Mouse (Mus musculus): ENCODE measurements around the gene Ski.
A peak's percentile ranks its signal among the peaks of the same experiment; 100 is the strongest.

Gene Ski

GRCm38 (mm10) chr4:155171961-155172533, 50.3 kb downstream of the Ski start:
- Histone ChIP-seq H3K27me3 (ENCODE audit: insufficient read depth, low read length) (no peaks in the 10 kb centered on the region), H3K4me1 (replicated peaks; ENCODE audit: low read depth, low read length) (peaks cover 100% of the 10 kb centered on the region), H3K36me3 (ENCODE audit: insufficient read depth, low read length) (peaks cover 26% of the 10 kb centered on the region), H3K9me3 (ENCODE audit: low read length) (no peaks in the 10 kb centered on the region), H3K4me3 (replicated peaks; ENCODE audit: low read length) (peak overlapping the region; percentile 56)
- TF ChIP-seq POU5F1 (IDR thresholded peaks at IDR 0.05; ENCODE audit: borderline replicate concordance, low read length), result no peak
- no peak for TF ChIP-seq NANOG (IDR thresholded peaks at IDR 0.05; ENCODE audit: borderline replicate concordance, low read length)
- TF ChIP-seq CTCF (conservative IDR thresholded peaks at IDR 0.05; ENCODE audit: low read length), result no peak

GRCm38 (mm10) chr4:155170614-155171212, 51.7 kb downstream of the Ski start:
- no peak for TF ChIP-seq POU5F1 (IDR thresholded peaks at IDR 0.05; ENCODE audit: borderline replicate concordance, low read length)
- TF ChIP-seq CTCF (conservative IDR thresholded peaks at IDR 0.05; ENCODE audit: low read length), result no peak
- TF ChIP-seq NANOG (IDR thresholded peaks at IDR 0.05; ENCODE audit: borderline replicate concordance, low read length), result no peak
- Histone ChIP-seq H3K4me1 (replicated peaks; ENCODE audit: low read depth, low read length) (peaks cover 100% of the 10 kb centered on the region), H3K9me3 (ENCODE audit: low read length) (no peaks in the 10 kb centered on the region), H3K36me3 (ENCODE audit: insufficient read depth, low read length) (peaks cover 30% of the 10 kb centered on the region), H3K4me3 (replicated peaks; ENCODE audit: low read length) (no peak overlapping the region), H3K27me3 (ENCODE audit: insufficient read depth, low read length) (no peaks in the 10 kb centered on the region)

- no peaks in the 10 kb centered on the region for H3K27me3 ChIP-seq (ENCODE audit: insufficient read depth, low read length)
- no peak for TF ChIP-seq NANOG (IDR thresholded peaks at IDR 0.05; ENCODE audit: borderline replicate concordance, low read length)
- no peak for TF ChIP-seq CTCF (conservative IDR thresholded peaks at IDR 0.05; ENCODE audit: low read length)
- TF ChIP-seq POU5F1 (IDR thresholded peaks at IDR 0.05; ENCODE audit: borderline replicate concordance, low read length), result no peak
- peaks cover 30% of the 10 kb centered on the region for H3K36me3 ChIP-seq (ENCODE audit: insufficient read depth, low read length)
- peaks cover 100% of the 10 kb centered on the region for H3K4me1 ChIP-seq (replicated peaks; ENCODE audit: low read depth, low read length)
- H3K4me3 ChIP-seq (replicated peaks; ENCODE audit: low read length), result 0 out of 2 replicates have a peak overlapping the region, but pooled peaks have one; percentile 10
- no peaks in the 10 kb centered on the region for H3K9me3 ChIP-seq (ENCODE audit: low read length)
Measured at GRCm38 (mm10) chr4:155168835-155169252, 53.5 kb downstream of the Ski start.

- no peaks in the 10 kb centered on the region for H3K27me3 ChIP-seq (ENCODE audit: insufficient read depth, low read length)
- H3K9me3 ChIP-seq (ENCODE audit: low read length), result no peaks in the 10 kb centered on the region
- no peak for TF ChIP-seq NANOG (IDR thresholded peaks at IDR 0.05; ENCODE audit: borderline replicate concordance, low read length)
- no peak for TF ChIP-seq CTCF (conservative IDR thresholded peaks at IDR 0.05; ENCODE audit: low read length)
- no peak for TF ChIP-seq POU5F1 (IDR thresholded peaks at IDR 0.05; ENCODE audit: borderline replicate concordance, low read length)
- peaks cover 36% of the 10 kb centered on the region for H3K36me3 ChIP-seq (ENCODE audit: insufficient read depth, low read length)
- H3K4me1 ChIP-seq (replicated peaks; ENCODE audit: low read depth, low read length), result peaks cover 99% of the 10 kb centered on the region
- H3K4me3 ChIP-seq (replicated peaks; ENCODE audit: low read length), result no peak overlapping the region
Measured at GRCm38 (mm10) chr4:155165861-155166260, 56.5 kb downstream of the Ski start.

GRCm38 (mm10) chr4:155164550-155164949, 57.8 kb downstream of the Ski start:
- TF ChIP-seq NANOG (IDR thresholded peaks at IDR 0.05; ENCODE audit: borderline replicate concordance, low read length), result no peak
- TF ChIP-seq CTCF (conservative IDR thresholded peaks at IDR 0.05; ENCODE audit: low read length), result no peak
- TF ChIP-seq POU5F1 (IDR thresholded peaks at IDR 0.05; ENCODE audit: borderline replicate concordance, low read length), result no peak
- H3K36me3 ChIP-seq (ENCODE audit: insufficient read depth, low read length), result peaks cover 45% of the 10 kb centered on the region
- H3K4me1 ChIP-seq (replicated peaks; ENCODE audit: low read depth, low read length), result peaks cover 99% of the 10 kb centered on the region
- H3K9me3 ChIP-seq (ENCODE audit: low read length), result no peaks in the 10 kb centered on the region
- H3K27me3 ChIP-seq (ENCODE audit: insufficient read depth, low read length), result no peaks in the 10 kb centered on the region
- peak overlapping the region; percentile 26; the same call in 1 of the 2 replicates for H3K4me3 ChIP-seq (replicated peaks; ENCODE audit: low read length)

GRCm38 (mm10) chr4:155163685-155164084, 58.7 kb downstream of the Ski start:
- Histone ChIP-seq H3K9me3 (ENCODE audit: low read length) (no peaks in the 10 kb centered on the region), H3K4me1 (replicated peaks; ENCODE audit: low read depth, low read length) (peaks cover 99% of the 10 kb centered on the region), H3K36me3 (ENCODE audit: insufficient read depth, low read length) (peaks cover 54% of the 10 kb centered on the region), H3K27me3 (ENCODE audit: insufficient read depth, low read length) (no peaks in the 10 kb centered on the region), H3K4me3 (replicated peaks; ENCODE audit: low read length) (peak overlapping the region; percentile 67)
- TF ChIP-seq POU5F1 (IDR thresholded peaks at IDR 0.05; ENCODE audit: borderline replicate concordance, low read length), result no peak
- no peak for TF ChIP-seq NANOG (IDR thresholded peaks at IDR 0.05; ENCODE audit: borderline replicate concordance, low read length)
- TF ChIP-seq CTCF (conservative IDR thresholded peaks at IDR 0.05; ENCODE audit: low read length), result no peak

- TF ChIP-seq NANOG (IDR thresholded peaks at IDR 0.05; ENCODE audit: borderline replicate concordance, low read length) (no peak), CTCF (conservative IDR thresholded peaks at IDR 0.05; ENCODE audit: low read length) (no peak), POU5F1 (IDR thresholded peaks at IDR 0.05; ENCODE audit: borderline replicate concordance, low read length) (no peak)
- H3K27me3 ChIP-seq (ENCODE audit: insufficient read depth, low read length), result no peaks in the 10 kb centered on the region
- peaks cover 99% of the 10 kb centered on the region for H3K4me1 ChIP-seq (replicated peaks; ENCODE audit: low read depth, low read length)
- H3K4me3 ChIP-seq (replicated peaks; ENCODE audit: low read length), result peak overlapping the region; percentile 67
- H3K36me3 ChIP-seq (ENCODE audit: insufficient read depth, low read length), result peaks cover 56% of the 10 kb centered on the region
- H3K9me3 ChIP-seq (ENCODE audit: low read length), result no peaks in the 10 kb centered on the region
Measured at GRCm38 (mm10) chr4:155163320-155163651, 59.1 kb downstream of the Ski start.

GRCm38 (mm10) chr4:155162433-155163319, 59.7 kb downstream of the Ski start:
- peak overlapping the region; percentile 64 for H3K4me3 ChIP-seq (replicated peaks; ENCODE audit: low read length)
- TF ChIP-seq NANOG (IDR thresholded peaks at IDR 0.05; ENCODE audit: borderline replicate concordance, low read length), result no peak
- no peak for TF ChIP-seq POU5F1 (IDR thresholded peaks at IDR 0.05; ENCODE audit: borderline replicate concordance, low read length)
- no peak for TF ChIP-seq CTCF (conservative IDR thresholded peaks at IDR 0.05; ENCODE audit: low read length)
- H3K27me3 ChIP-seq (ENCODE audit: insufficient read depth, low read length), result no peaks in the 10 kb centered on the region
- H3K4me1 ChIP-seq (replicated peaks; ENCODE audit: low read depth, low read length), result peaks cover 99% of the 10 kb centered on the region
- H3K36me3 ChIP-seq (ENCODE audit: insufficient read depth, low read length), result peaks cover 56% of the 10 kb centered on the region
- no peaks in the 10 kb centered on the region for H3K9me3 ChIP-seq (ENCODE audit: low read length)

Measured in E14TG2a.4 (cell line).